ENCODE assay signal across 8 mouse cellular contexts in genomic region chr4:109407701-109408485, GRCm38 (mm10). TPM values are rescaled to one million over a fixed set of nuclear protein-coding genes. Genes with fewer than 3 reads are reported as not detected.
DNase-seq lines count a peak whose midpoint lies in the region; ATAC-seq lines count a peak whose summit lies in the region.

No protein-coding gene starts in this region.

- H3K27me3 ChIP-seq in midbrain, embryonic 10.5 days (ENCODE audit: low read depth, poor library complexity, severe bottlenecking): peaks cover 35% of the 10 kb centered on the region
- peaks cover 8% of the 10 kb centered on the region; the same call in 1 of the 2 replicates for H3K27me3 ChIP-seq in midbrain, embryonic 13.5 days
- peaks cover 4% of the 10 kb centered on the region; the same call in 1 of the 2 replicates for H3K27me3 ChIP-seq in limb, embryonic 12.5 days
- no peaks in the 10 kb centered on the region for H3K27me3 ChIP-seq in stomach, embryonic 16.5 days (ENCODE audit: control insufficient read depth, insufficient read depth, low read length)

- no peaks in the 10 kb centered on the region for H3K36me3 ChIP-seq in midbrain, embryonic 10.5 days
- no peaks in the 10 kb centered on the region for H3K36me3 ChIP-seq in midbrain, embryonic 13.5 days
- no peaks in the 10 kb centered on the region for H3K36me3 ChIP-seq in limb, embryonic 12.5 days
- H3K36me3 ChIP-seq in stomach, embryonic 16.5 days (ENCODE audit: control insufficient read depth, insufficient read depth, low read length): no peaks in the 10 kb centered on the region

- no peak overlapping the region for H3K4me2 ChIP-seq in midbrain, embryonic 13.5 days (replicated peaks)
- peak overlapping the region; percentile 94 for H3K4me2 ChIP-seq in limb, embryonic 12.5 days
- peak overlapping the region; percentile 98 for H3K4me2 ChIP-seq in stomach, embryonic 16.5 days (ENCODE audit: low read depth, low read length)

- ATAC-seq in cerebellum, adult (ENCODE audit: insufficient number of reproducible peaks, low FRiP score, low TSS enrichment): peak; percentile 3; the same call in 1 of the 2 replicates
- ATAC-seq in midbrain, embryonic 13.5 days: no peak
- no peak for ATAC-seq in limb, embryonic 12.5 days (ENCODE audit: insufficient number of reproducible peaks, insufficient read depth, low FRiP score, low TSS enrichment, low read depth)
- no peak for ATAC-seq in stomach, embryonic 16.5 days (ENCODE audit: insufficient read depth, low FRiP score)

- 84% methylated on average over 9 of the region's 9 CpGs for WGBS in midbrain, embryonic 10.5 days
- 91% methylated on average over 9 of the region's 9 CpGs for WGBS in midbrain, embryonic 13.5 days
- 78% methylated on average over 9 of the region's 9 CpGs for WGBS in limb, embryonic 12.5 days
- WGBS in stomach, embryonic 16.5 days: 60% methylated on average over 9 of the region's 9 CpGs

- no peak overlapping the region for H3K9ac ChIP-seq in midbrain, embryonic 13.5 days (replicated peaks)
- H3K9ac ChIP-seq in limb, embryonic 12.5 days (replicated peaks): no peak overlapping the region; the same call in 1 of the 2 replicates
- peak overlapping the region; percentile 79 for H3K9ac ChIP-seq in stomach, embryonic 16.5 days (ENCODE audit: low read length)

- H3K27ac ChIP-seq in midbrain, embryonic 10.5 days (replicated peaks): 0 out of 2 replicates have a peak overlapping the region, but pooled peaks have one; percentile 81
- H3K27ac ChIP-seq in midbrain, embryonic 13.5 days: no peak overlapping the region
- 0 out of 2 replicates have a peak overlapping the region, but pooled peaks have one; percentile 4 for H3K27ac ChIP-seq in limb, embryonic 12.5 days
- peak overlapping the region; percentile 81 for H3K27ac ChIP-seq in stomach, embryonic 16.5 days (ENCODE audit: low read length)

- H3K4me3 ChIP-seq in midbrain, embryonic 10.5 days: peak overlapping the region; percentile 72
- H3K4me3 ChIP-seq in midbrain, embryonic 13.5 days (replicated peaks): no peak overlapping the region; the same call in 1 of the 2 replicates
- peak overlapping the region; percentile 72 for H3K4me3 ChIP-seq in limb, embryonic 12.5 days (replicated peaks)
- H3K4me3 ChIP-seq in stomach, embryonic 16.5 days (replicated peaks; ENCODE audit: low read length): peak overlapping the region; percentile 70

- no peak for DNase-seq in cerebellum, postnatal 4 days (ENCODE audit: low spot score in 2 of 2)
- DNase-seq in midbrain, embryonic 10.5 days (ENCODE audit: low spot score): no peak
- no peak for DNase-seq in yolk sac, embryonic 10.5 days (ENCODE audit: low spot score)
- DNase-seq in embryo, embryonic 9.5 days (ENCODE audit: extremely low spot score): no peak

- H3K9me3 ChIP-seq in midbrain, embryonic 10.5 days (replicated peaks): no peaks in the 10 kb centered on the region
- H3K9me3 ChIP-seq in midbrain, embryonic 13.5 days: no peaks in the 10 kb centered on the region
- no peaks in the 10 kb centered on the region for H3K9me3 ChIP-seq in limb, embryonic 12.5 days
- H3K9me3 ChIP-seq in stomach, embryonic 16.5 days (replicated peaks; ENCODE audit: control insufficient read depth, low read length): no peaks in the 10 kb centered on the region

- peaks cover 23% of the 10 kb centered on the region for H3K4me1 ChIP-seq in midbrain, embryonic 10.5 days
- peaks cover 24% of the 10 kb centered on the region for H3K4me1 ChIP-seq in midbrain, embryonic 13.5 days (replicated peaks)
- peaks cover 26% of the 10 kb centered on the region for H3K4me1 ChIP-seq in limb, embryonic 12.5 days (replicated peaks)
- peaks cover 34% of the 10 kb centered on the region for H3K4me1 ChIP-seq in stomach, embryonic 16.5 days (ENCODE audit: control insufficient read depth, insufficient read depth, low read length)

RNA-seq across cellular contexts. Expression of gene Ttc39a, which starts 1.5 kb away (rescaled TPM):
- 2.4 and 2.9 TPM in 2 replicates for polyA plus RNA-seq in midbrain, embryonic 10.5 days (2016; fragmentation: Nextera tagmentation; extraction: Ambion mirVana)
- polyA plus RNA-seq in midbrain, embryonic 13.5 days (2015; fragmentation: Nextera tagmentation; extraction: Ambion mirVana): 0.90 and 1.1 TPM in 2 replicates
- 5.6 and 6.0 TPM in 2 replicates for polyA plus RNA-seq in limb, embryonic 12.5 days (2016; fragmentation: Nextera tagmentation; extraction: Ambion mirVana)
- 21.2 and 25.6 TPM in 2 replicates for polyA plus RNA-seq in stomach, embryonic 16.5 days (2015; fragmentation: Nextera tagmentation; extraction: Ambion mirVana)
